Mouse (Mus musculus): Measurements from ENCODE around the gene Unc5cl.

The Unc5cl gene

GRCm38 (mm10) chr17:48454688-48455087 lies at the start of gene Unc5cl:
Gene Unc5cl, plus strand, starts transcription at chr17:48454901.
- in situ Hi-C loops (cut with MboI; ENCODE audit: low sequenced_read_pairs): no loop called here

GRCm38 (mm10) chr17:48407154-48407553 lies 47.5 kb upstream of the Unc5cl start:
- in situ Hi-C loops (cut with MboI; ENCODE audit: low sequenced_read_pairs): no loop called here

DNA sequence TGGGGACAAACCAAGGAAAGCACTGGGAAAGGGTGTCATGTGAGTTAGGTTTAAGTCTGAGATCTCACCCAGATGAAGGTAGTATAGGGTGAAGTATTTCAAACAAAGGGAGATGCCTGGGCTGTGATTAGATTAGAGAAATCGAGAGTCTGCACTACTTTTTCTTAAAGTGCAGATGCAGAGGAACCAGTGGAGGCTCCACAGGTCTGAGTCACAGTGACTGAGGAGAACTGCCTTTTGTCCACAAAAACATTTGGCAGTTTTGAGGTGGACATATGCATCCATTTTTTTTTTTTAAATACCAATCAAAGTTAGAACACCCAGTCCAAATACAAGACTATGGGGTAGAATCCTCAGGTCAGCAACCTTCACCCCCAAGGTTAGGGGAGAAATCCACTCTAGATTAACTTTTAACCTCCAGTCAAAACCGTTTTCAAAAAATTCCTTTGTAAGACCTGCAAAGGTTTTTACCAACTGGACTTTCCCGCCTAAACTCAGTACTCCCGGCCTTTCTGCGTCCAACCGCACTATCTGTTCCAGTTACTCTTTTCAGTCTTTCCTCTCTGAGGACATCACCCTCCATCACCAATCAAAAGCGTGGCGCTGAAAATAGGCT lies 46.7 kb upstream of the Unc5cl start:
- in situ Hi-C loops (cut with MboI; ENCODE audit: low sequenced_read_pairs): no loop called here

DNA sequence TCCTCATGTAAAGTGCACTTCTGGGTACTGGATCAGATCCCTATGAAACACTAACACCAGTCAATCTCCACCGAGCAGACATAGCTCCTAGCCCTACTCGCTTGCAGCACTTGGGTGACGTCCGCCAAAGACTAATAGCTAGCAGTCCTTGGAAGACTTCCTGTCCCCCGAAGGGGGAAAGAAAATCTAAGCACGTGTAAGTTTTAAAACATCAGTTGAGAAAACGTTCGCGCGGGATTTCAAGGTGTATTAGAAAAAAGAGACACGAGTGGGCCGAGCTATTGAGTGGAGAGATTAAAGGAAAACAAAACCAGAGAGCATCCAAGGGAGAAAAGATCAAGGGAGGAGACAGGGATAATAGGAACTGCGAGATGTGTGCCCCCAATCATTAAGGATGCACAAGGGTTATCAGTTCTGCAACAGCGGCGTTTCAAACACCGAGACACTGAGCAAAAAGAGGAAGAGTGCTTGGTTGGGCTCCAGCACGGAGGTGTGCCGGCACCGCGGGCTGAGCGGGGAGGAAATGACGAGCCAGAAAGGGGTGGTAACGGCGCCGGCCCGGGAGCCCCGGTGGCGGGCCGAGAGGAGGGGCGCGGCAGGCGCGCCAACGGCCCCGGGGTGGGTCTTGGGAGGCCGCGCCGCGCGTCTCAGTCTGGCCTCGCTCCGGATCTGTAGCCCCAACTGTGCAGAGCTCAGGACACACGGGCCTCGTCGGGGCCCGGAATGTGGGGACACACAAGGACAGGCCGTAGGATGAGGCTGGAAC lies 46.0 kb upstream of the Unc5cl start:
- in situ Hi-C loops (cut with MboI; ENCODE audit: low sequenced_read_pairs): no loop called here

- in situ Hi-C loops (cut with MboI; ENCODE audit: low sequenced_read_pairs): loop anchor here (10.0 kb wide), 1 partner anchor 995 kb away; no protein-coding TSS in a partner anchor
Measured at GRCm38 (mm10) chr17:48409380-48410298, 45.1 kb upstream of the Unc5cl start, which contains the start of the genes Nfya and Oard1. Gene Nfya, minus strand, starts transcription at chr17:48409906. Gene Oard1, plus strand, starts transcription at chr17:48410014.

- in situ Hi-C loops (cut with MboI; ENCODE audit: low sequenced_read_pairs): loop anchor here (10.0 kb wide), 1 partner anchor 994 kb away; no protein-coding TSS in a partner anchor
Measured at GRCm38 (mm10) chr17:48410299-48410785, 44.4 kb upstream of the Unc5cl start.

DNA sequence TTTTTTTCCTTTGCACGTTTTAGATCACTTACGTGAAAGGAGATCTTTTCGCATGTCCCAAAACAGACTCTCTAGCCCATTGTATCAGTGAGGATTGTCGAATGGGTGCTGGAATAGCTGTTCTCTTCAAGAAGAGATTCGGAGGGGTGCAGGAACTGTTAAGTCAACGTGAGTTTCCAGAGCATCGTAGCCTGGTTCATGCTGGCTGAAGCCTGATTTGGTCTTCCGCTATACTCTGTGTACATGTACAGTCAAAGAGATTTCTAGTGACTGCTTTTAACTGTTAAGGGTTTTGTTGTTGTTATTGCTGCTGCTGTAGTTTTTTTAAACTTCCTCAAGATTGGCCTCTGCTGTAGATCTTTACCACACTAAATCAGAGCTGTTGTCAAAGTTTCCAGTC lies 43.5 kb upstream of the Unc5cl start:
- in situ Hi-C loops (cut with MboI; ENCODE audit: low sequenced_read_pairs): loop anchor here (10.0 kb wide), 1 partner anchor 994 kb away; no protein-coding TSS in a partner anchor

GRCm38 (mm10) chr17:48416011-48416410 lies 38.7 kb upstream of the Unc5cl start:
- in situ Hi-C loops (cut with MboI; ENCODE audit: low sequenced_read_pairs): loop anchor here (10.0 kb wide), 1 partner anchor 989 kb away; no protein-coding TSS in a partner anchor

DNA sequence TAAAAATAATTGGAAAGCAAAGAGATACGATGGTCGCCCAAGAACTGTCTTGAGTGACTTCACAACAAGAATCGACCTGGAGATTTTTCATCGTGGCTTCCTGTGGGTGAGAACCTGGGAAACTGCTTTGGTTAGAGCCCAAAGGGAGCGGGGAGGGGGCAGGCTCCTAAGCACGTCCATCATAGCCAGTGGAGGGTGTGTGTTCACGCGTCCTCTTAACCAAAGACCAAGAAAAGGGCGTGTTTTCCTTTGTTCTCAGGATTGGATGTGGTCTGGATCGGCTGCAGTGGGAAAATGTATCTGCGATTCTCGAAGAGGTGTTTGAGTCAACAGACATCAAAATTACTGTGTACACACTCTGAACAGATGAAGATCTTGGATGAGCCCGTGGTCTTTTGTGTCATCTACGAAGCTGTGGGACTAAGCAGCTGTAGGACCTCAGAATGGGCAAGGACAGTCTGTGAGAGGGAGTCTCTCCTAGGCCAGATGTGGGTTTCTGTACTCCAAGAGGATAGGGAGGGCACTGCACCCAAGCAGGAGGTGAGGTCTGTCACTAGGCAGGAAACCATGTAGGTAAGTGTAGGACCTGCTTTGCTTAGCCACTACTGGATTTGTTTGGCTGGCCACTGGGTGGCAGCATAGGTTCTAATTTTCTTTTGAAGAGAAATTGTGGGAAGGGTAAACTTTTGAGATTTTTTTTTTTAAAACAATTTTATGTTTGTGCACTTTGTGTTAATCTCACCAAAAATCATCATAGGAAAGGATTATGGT lies 38.1 kb upstream of the Unc5cl start:
- in situ Hi-C loops (cut with MboI; ENCODE audit: low sequenced_read_pairs): loop anchor here (10.0 kb wide), 1 partner anchor 988 kb away; no protein-coding TSS in a partner anchor

DNA sequence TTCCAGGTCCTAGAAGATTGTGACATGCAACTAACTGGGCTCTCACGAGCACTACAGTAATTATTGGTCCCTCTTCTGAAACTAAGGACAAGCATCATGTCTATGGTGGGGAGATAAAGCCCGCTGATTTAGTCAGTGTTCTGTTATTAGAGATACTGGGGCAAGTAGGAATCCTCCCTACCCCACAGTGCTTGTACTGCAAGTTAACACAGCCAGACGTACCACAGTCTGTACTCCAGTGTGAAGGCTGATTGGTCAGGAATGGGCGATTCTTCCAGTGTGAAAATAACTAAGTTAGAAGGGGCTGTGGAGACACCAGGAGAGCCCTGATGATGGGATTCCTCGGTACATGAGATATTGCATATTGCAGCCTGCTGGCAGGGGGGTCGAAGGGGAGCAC lies 37.2 kb upstream of the Unc5cl start:
- in situ Hi-C loops (cut with MboI; ENCODE audit: low sequenced_read_pairs): loop anchor here (10.0 kb wide), 1 partner anchor 987 kb away; no protein-coding TSS in a partner anchor

GRCm38 (mm10) chr17:48418174-48418573 lies 36.5 kb upstream of the Unc5cl start:
- in situ Hi-C loops (cut with MboI; ENCODE audit: low sequenced_read_pairs): loop anchor here (10.0 kb wide), 1 partner anchor 987 kb away; no protein-coding TSS in a partner anchor

DNA sequence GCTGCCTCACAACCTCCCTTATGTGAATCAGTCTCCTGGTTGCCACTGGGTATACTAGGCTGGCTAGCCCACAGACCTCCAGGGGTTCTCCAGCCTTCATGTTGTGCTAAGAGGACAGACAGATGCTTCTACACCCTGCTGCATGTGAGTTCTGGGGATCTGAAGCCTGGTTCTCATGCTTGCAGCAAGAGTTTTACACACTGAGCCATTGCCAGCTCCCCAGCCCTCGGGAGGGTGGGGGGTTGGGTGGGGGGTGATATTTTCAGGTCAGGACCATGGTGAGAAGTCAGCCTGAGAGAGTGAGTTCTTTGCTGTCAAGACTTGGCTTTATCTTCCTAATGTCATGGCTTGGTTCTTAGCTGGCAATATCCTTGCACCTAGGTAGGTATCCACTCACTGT lies 35.9 kb upstream of the Unc5cl start:
- in situ Hi-C loops (cut with MboI; ENCODE audit: low sequenced_read_pairs): loop anchor here (10.0 kb wide), 1 partner anchor 986 kb away; no protein-coding TSS in a partner anchor

DNA sequence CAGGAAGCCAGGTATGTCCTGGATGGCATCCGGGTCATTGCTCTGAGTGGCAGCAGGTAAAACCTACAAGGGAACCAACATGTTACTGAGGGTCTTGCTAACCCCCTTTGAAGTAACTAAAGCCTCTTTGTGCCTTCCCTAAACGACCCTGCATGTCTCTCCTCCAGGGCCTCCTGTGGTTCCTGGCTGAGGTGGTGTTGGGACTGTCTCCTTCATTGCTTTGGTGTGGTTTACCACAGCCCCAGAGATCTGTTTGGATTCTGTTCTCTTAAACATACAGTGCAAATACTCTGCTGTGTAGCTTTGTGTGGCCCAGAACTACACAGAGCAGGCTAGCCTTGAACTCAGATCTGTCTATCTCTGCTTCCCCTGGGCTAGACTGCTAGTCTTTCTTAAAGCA lies 35.1 kb upstream of the Unc5cl start:
- in situ Hi-C loops (cut with MboI; ENCODE audit: low sequenced_read_pairs): loop anchor here (10.0 kb wide), 1 partner anchor 985 kb away; no protein-coding TSS in a partner anchor

DNA sequence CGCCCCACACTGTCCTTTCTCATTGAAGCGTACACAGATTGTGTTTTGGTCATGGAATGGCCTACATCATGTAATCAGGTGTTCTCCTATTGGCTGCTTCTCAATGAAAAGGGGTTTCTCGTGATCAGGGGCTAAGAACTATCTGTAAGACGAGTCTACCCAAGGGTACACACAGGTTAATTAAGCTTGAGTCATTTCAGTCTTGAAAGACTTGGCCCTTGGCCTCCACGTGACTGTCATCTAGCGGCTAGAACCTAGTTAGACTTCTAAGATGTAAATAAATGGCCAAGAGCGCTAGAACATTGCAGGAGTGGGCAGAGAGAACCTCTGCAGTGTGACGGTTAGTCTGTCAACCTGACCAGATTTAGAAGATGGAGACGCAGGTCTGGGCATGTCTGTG lies 30.5 kb upstream of the Unc5cl start:
- in situ Hi-C loops (cut with MboI; ENCODE audit: low sequenced_read_pairs): no loop called here

GRCm38 (mm10) chr17:48425823-48426612 lies 28.7 kb upstream of the Unc5cl start:
- in situ Hi-C loops (cut with MboI; ENCODE audit: low sequenced_read_pairs): no loop called here

GRCm38 (mm10) chr17:48426991-48427750 lies 27.5 kb upstream of the Unc5cl start:
- in situ Hi-C loops (cut with MboI; ENCODE audit: low sequenced_read_pairs): no loop called here

DNA sequence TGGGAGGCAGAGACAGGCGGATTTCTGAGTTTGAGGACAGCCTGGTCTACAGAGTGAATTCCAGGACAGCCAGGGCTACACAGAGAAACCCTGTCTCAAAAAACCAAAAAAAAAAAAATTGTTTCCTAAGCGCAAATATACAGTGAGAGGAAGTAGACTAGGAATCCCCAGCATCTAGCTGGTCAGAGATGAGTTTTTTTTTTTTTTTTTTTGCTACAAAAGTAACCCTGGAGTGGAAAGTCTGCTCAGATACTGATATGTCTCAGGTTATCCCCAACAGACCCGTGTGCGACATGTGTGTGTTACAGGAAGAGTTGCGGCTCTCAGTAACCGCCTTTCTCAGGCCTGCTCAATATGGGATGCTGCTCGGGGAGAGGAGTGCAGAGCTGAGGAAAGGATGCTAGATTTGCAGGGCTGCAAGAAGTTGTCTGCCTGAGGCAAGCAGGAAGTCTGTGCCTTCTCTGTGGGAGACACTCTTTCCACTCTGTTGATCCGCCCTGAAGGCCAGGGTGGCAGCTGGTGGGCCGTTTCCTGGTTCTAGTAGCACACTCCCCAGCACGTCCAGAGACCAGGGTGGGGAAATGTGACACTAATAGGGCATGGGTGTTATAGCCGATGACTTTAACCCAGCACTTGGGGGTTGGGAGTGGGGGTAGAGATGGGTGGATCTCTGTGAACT lies 26.7 kb upstream of the Unc5cl start:
- in situ Hi-C loops (cut with MboI; ENCODE audit: low sequenced_read_pairs): no loop called here

DNA sequence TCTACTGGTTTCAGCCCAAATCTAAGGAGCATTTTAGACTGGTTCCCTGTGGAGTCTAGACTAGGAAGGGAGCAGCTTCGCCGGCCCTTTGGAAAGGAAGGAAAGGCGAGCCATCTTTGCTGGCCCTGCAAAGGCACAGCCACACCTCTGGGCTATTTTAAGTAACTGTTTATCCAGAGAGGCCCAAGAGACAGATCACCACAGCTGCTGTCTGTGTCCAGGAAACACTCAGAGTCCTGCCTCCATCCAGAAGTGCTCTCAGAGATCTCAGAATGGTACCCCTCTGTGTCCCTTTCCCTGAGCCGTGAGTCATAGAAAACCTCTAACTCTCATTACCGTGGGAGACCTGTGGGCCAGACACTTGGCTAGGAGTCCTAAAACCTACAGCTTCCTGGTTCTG lies 24.3 kb upstream of the Unc5cl start:
- in situ Hi-C loops (cut with MboI; ENCODE audit: low sequenced_read_pairs): no loop called here

Data from CH12F3 (cell line).